Mouse (Mus musculus) adrenal gland, adult 8-10 months (tissue): ENCODE data around the gene Teddm2. TPM values are rescaled to one million over a fixed set of nuclear protein-coding genes. Genes with fewer than 3 reads are reported as not detected.

Experiments used
- DNase-seq: peaks from one replicate; pipeline ENCODE4 v3.0.0; 2022
- total RNA-seq, 4 experiments: library from RNA; stranded (reverse); gene quantifications; 2 replicates each; pipeline ENCODE4 v1.2.4; 2022

The Teddm2 gene
- total RNA-seq, result 1 to 10 TPM in 1 of 4 experiments, under 1 TPM in 3; 0.24 to 1.1 (median 0.59) TPM

GRCm38 (mm10) chr1:153899731-153900380 is at the start of gene Teddm2, which contains the start of gene Glul:
Gene Teddm2, minus strand, starts transcription at chr1:153900228.
Gene Glul, plus strand, starts transcription at chr1:153899944.
- DNase-seq, result peak; percentile 97

DNA sequence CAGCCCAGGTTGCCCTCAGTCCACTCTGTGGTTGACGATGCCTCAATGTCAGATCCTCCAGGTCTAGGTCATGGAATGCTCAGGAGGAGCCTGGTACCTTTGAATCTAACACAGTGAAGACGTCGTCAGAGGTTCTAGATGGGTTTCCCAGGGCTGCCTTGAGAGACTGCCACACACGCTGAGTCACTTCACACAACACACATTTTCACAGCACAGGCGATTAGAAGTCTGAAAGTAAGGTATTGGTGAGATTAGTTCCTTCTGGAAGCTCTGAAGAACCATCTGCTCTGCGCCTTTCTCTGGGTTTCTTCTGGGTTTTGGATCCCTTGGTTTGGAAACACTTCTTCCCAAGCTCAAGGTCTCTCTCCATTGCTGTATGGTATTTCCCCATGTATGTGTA is 47.8 kb upstream of the Teddm2 start:
- no peak for DNase-seq

DNA sequence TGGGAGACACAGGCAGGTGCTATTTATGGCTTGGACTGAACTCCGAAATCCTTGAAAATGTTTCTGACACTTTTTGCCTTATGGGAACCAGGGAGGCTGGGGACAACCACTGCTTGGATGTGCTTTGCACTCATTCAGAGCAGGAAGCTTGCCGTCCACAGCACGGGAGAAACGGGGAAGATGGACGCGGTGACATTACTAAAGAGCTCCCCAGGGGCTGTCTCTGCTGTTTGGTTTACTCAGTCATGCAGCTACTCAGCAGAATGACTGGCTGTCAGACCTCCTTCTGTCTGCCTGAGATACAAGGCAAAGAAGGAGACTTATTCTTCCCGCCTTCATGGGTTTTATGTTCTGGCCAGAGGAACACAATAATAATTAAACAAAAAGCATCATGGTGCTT is 46.9 kb upstream of the Teddm2 start:
- no peak for DNase-seq

DNA sequence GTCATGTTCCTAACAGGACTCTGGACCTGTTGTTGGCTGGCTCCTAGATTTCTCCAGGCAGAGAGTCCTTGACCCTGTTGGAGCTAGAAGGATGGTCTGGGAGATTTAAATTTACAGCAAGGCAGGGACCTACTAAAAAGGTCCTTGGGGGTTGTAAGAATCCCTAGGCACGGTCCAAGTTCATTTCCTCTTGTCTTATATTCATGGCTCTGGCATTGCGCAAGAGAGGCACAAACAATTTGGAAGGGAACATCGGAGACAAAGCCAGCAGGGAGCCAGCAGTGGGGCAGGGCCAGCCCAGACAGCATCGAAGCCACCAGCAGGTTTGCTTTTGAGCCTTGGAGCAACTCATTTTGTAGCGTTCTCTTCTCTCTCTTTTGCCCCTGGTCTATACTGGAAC is 45.2 kb upstream of the Teddm2 start:
- peak; percentile 32 for DNase-seq

DNA sequence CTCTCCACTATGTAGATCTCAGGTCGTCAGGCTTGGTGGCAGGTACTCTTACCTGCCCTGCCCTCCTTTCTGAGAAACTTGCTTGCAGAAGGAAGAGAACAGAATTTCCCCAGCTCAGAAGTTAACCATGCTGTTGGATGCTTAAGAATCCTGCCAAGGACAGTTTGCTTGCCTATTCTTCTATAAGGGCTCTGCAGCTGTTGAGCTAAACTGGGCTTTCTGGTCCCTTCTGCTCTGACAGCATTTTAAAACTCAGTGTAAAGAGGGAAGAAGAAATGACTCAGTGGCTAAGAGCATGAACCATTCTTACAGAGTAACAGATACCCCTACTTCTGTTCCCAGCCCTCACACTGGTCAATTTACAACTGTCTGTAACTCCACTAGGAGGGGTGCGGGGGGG is 41.0 kb upstream of the Teddm2 start:
- no peak for DNase-seq

GRCm38 (mm10) chr1:153937025-153937424 is 37.0 kb upstream of the Teddm2 start:
- no peak for DNase-seq

GRCm38 (mm10) chr1:153935844-153936380 is 35.9 kb upstream of the Teddm2 start:
- no peak for DNase-seq

DNA sequence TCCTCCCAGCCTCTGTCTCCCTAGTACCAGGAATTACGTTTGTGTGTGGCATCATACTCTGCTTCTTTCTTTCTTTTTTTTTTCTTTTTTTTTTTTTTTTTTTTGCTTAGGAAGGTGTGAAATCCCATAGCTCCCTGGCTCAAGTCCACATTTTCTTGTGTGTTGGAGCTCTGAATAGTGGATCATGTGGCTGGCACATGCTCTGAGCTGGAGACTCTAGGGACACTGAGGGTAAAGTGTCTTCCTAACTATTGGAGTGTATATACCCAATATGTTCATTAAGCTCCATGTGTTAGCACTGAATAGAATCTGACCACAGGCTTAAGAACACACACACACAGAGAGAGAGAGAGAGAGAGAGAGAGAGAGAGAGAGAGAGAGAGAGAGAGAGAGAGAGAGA is 33.7 kb upstream of the Teddm2 start:
- no peak for DNase-seq

DNA sequence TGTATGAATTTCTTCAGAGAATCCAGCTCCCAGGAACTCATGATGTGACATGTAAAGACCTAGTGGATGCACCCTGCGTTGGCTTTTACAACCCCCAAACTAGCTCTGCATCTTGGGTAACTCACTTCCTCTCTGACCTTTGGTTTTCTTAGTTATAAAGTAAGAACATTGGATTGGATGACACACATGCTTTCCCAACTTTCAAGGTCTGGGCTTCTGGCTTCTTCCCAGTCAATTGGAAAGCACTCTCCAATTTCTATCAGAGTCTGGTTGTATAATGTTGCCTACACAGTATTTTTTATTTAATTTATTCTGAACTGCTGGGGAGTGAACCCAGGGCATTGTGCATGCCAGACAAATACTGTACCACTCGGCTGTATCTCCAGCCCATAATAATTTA is 30.4 kb upstream of the Teddm2 start:
- DNase-seq, result peak; percentile 65

DNA sequence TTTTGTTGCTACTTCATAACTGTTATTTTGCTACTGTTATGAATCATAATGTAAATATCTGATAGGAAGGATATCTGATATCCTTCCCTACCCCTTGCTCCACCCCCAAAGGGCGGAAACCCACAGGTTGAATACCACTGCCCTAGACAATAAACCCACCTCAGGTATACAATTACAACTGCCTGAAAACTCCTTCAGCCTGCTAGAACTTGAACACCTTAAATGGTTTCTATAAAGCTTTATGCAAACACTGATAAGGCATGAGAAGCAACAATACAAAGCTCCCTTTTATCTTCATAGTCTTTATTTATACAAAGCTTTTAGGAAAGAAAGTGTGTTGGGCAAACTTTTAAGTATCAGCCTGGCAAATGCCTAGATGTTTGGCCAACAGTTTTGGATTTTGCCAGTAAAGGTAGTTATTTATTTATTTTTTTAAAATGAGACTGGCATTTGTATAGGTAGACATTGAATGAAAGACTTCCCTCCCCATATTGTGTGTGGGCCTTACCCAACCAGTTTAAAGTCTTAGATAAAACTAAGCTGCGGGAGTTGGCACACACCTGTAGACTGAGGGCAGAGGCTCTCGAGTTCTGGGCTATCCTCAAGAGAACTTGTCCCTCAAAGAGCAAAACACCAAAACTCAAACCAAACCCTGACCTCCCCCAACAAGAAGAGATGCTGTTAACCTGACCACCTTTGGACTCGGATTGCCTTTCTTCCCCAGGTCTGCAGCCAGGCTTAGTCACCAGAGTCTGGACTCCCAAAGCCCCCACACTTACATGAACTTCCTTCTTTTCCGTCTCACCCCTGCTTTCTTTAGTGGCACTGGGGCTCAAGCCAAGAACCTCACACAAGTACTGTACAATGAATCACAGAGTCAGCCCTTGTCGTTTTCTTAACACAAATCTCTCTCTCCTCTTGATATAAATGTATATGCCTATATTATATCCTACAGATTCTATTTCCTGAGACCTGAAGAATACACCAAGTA is 24.7 kb upstream of the Teddm2 start:
- no peak for DNase-seq

GRCm38 (mm10) chr1:153922571-153923021 is 22.6 kb upstream of the Teddm2 start:
- DNase-seq, result peak; percentile 64

DNA sequence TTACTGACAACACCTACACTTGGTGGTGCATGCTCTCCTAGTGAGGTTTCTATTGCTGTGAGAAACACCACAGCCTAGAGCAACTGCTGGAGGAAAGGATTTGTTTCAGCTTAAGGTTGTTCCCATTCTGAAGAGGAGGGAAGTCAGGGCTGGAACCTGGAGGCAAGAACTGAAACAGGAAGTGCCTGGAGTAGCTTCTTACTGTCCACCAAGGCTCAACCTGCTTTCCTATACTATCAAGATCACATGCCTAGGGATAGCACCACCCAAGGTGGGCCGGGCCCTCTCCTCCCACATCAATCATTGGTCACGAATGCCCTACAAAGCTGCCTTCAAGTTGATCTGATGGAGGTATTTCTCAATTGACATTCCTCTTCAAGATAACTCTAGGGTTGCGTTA is 21.6 kb upstream of the Teddm2 start:
- no peak for DNase-seq

DNA sequence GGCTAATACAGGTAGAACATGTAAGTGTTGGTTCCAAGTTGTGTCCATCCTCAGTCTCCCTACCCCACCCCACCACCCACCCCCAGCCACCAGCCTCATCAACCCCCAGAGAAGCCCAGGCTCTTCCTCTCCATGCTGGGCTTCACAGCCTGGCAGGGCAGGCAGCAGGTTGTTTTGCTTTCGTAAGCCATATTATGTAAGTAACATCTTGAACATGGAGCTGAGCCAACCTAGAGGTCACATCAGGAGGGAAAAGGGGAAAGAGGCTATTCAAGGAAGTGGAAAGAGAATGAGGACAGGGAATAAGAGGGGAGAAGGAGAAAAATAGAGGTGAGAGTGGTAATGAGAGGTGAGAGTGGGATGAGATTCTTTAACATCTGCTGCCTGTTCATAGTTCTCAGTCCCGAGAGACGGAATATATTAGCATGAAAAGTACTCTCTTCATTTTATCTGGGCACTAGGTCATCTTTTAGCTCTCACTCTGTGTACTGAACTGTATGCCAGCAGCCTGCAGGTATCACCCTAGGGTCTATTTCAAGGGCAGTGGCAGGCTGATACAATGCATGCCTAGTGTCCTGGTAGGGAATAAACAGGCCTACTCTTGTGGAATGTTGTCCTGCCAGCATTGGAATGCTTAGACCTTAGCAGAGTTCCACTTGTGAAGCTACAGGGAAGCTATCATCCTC is 18.6 kb upstream of the Teddm2 start:
- no peak for DNase-seq

DNA sequence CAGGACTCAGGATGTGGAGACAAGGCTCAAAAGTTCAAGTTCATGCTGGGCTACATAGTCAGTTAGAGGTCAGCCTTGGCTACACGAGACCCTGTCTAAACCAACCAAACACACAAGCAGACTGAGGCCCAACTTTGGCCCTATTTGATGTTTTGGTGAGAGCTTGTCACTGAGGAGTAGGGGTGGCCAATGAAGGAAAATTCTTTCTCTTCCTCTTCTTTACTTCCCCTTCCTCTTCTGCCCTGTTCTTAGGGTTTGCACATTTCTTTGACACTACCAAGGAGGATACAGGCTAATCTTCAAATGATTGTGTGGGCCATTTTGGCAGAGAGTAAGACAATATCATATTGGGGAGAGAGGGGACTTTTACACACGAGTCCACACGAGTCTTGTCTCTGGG is 13.8 kb upstream of the Teddm2 start:
- no peak for DNase-seq

GRCm38 (mm10) chr1:153911276-153911795 is 11.3 kb upstream of the Teddm2 start:
- no peak for DNase-seq

GRCm38 (mm10) chr1:153910423-153910822 is 10.4 kb upstream of the Teddm2 start:
- DNase-seq, result no peak

DNA sequence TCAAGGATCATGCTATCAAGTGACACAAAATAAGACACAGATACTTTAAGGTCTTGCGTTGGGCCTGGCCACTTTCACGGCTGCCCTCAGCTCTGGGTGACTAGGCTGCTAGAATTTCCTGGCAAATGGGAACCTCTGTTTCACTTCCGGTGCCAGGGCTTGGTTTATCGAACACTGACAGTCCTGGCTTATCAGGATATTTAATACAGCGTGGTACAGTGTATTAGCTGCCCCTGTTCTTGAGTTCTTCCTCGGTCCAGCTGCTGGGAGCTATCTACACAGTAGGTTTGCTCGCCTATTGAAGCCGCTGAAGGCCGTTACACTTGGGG is 9.9 kb upstream of the Teddm2 start:
- no peak for DNase-seq

GRCm38 (mm10) chr1:153909213-153909962 is 9.4 kb upstream of the Teddm2 start:
- no peak for DNase-seq

DNA sequence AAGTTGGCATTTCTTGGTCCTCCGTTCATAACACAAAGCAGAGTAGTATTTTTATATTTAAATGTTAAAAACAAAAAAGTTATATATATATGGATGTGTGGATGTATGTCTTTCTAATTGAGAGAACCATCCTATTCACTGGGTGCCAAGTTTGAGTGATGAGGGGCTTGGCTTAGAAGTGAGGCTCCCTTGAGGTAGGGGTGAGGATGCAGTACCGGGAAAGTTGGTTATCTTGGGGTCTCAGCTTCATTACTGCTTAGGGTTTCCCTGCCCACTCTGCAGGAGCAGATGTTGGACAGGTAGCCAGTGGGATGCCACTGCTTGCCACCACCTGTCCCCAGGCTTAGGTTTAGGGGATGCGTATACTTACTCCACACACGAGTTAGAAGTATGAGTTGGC is 8.7 kb upstream of the Teddm2 start:
- DNase-seq, result no peak

DNA sequence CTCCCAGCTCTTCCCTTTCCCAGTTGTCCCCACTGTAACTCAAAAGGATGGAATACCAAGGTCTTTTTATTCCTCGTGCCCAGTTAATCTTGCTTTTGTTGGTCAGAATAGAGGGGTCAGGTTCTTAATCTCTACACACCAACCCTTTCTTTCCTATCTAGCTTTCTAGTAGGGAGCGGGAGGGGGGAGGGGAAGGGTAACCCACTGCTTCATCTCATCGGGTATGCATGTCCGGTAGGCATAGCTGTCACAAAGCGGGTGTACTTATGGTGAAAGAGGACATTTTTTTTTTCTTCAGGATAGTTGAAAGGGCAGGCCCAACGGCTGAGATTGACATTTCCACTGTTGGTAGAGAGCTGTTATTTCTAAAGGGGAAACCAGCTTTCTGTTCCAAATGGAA is 8.2 kb upstream of the Teddm2 start:
- DNase-seq, result no peak

- no peak for DNase-seq
Observed at GRCm38 (mm10) chr1:153905884-153906283, 5.9 kb upstream of the Teddm2 start.

DNA sequence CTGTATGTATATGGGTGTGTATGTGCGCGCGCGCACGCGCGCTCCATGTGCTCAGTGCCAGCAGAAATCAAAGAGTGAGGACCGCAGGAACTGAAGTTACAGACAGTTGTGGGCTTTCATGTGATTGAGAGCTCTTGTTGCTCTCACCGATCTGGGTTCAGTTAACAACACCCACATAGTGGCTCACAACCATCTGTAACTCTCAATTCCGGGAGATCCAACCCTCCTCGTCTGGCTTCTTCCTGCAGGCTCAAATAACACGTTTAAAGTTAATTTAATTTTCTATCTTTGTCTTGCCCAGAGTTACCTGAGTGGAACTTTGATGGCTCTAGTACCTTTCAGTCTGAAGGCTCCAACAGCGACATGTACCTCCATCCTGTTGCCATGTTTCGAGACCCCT is 4.2 kb upstream of the Teddm2 start:
- DNase-seq, result no peak
